ENCODE assay signal across 7 mouse cellular contexts in genomic region chr4:123687025-123687781, GRCm38 (mm10). TPM values are rescaled to one million over a fixed set of nuclear protein-coding genes. Genes with fewer than 3 reads are reported as not detected.
DNase-seq lines count a peak whose midpoint lies in the region; ATAC-seq and TF ChIP-seq lines count a peak whose summit lies in the region.

No protein-coding gene starts in this region.

- H3K9me3 ChIP-seq in embryonic facial prominence, embryonic 12.5 days = no peaks in the 10 kb centered on the region
- no peaks in the 10 kb centered on the region for H3K9me3 ChIP-seq in heart, embryonic 16.5 days (replicated peaks; ENCODE audit: control insufficient read depth, low read length)

- under 1% methylated on average over 42 of the region's 89 CpGs for WGBS in embryonic facial prominence, embryonic 12.5 days
- WGBS in heart, embryonic 16.5 days = under 1% methylated on average over 36 of the region's 89 CpGs
- WGBS in small intestine, adult 2 months = 3% methylated on average over 72 of the region's 89 CpGs

- H3K27me3 ChIP-seq in embryonic facial prominence, embryonic 12.5 days = peaks cover 25% of the 10 kb centered on the region
- no peaks in the 10 kb centered on the region; the same call in 1 of the 2 replicates for H3K27me3 ChIP-seq in heart, embryonic 16.5 days (ENCODE audit: control insufficient read depth, insufficient read depth, low read length)
- H3K27me3 ChIP-seq in small intestine, adult 2 months (ENCODE audit: control insufficient read depth, insufficient read depth, low read length) = peaks cover 19% of the 10 kb centered on the region

- peaks cover 12% of the 10 kb centered on the region; the same call in 1 of the 2 replicates for H3K4me1 ChIP-seq in embryonic facial prominence, embryonic 12.5 days
- peaks cover 11% of the 10 kb centered on the region for H3K4me1 ChIP-seq in heart, embryonic 16.5 days (ENCODE audit: control insufficient read depth, insufficient read depth, low read length)
- H3K4me1 ChIP-seq in small intestine, adult 2 months (ENCODE audit: control insufficient read depth, insufficient read depth, insufficient read length, low read length) = peaks cover 9% of the 10 kb centered on the region; the same call in 1 of the 2 replicates

- H3K9ac ChIP-seq in embryonic facial prominence, embryonic 12.5 days = peak overlapping the region; percentile 77
- peak overlapping the region; percentile 73 for H3K9ac ChIP-seq in heart, embryonic 16.5 days (ENCODE audit: low read length)

- DNase-seq in MN1 (ENCODE audit: low spot score) = peak; percentile 43
- DNase-seq in adrenal gland, postnatal 10 days = peak; percentile 83
- peak; percentile 76 for DNase-seq in kidney, postnatal 10 days
- DNase-seq in lung, postnatal 36 days = peak; percentile 48

- H3K36me3 ChIP-seq in embryonic facial prominence, embryonic 12.5 days = no peaks in the 10 kb centered on the region
- H3K36me3 ChIP-seq in heart, embryonic 16.5 days (ENCODE audit: control insufficient read depth, insufficient read depth) = no peaks in the 10 kb centered on the region
- no peaks in the 10 kb centered on the region for H3K36me3 ChIP-seq in small intestine, adult 2 months (ENCODE audit: control insufficient read depth, insufficient read depth, low read length)

- H3K4me3 ChIP-seq in embryonic facial prominence, embryonic 12.5 days = peak overlapping the region; percentile 75
- H3K4me3 ChIP-seq in heart, embryonic 16.5 days (ENCODE audit: low read length) = peak overlapping the region; percentile 64
- peak overlapping the region; percentile 63 for H3K4me3 ChIP-seq in small intestine, adult 2 months (ENCODE audit: low read depth, low read length)

- peak overlapping the region; percentile 100 for H3K4me2 ChIP-seq in embryonic facial prominence, embryonic 12.5 days (replicated peaks)
- peak overlapping the region; percentile 99 for H3K4me2 ChIP-seq in heart, embryonic 16.5 days (ENCODE audit: low read depth, low read length)

- no peak for TF ChIP-seq CTCF in small intestine, adult 2 months (IDR thresholded peaks at IDR 0.05; ENCODE audit: extremely low read depth, insufficient read length, insufficient replicate concordance, low read depth, low read length)

- ATAC-seq in embryonic facial prominence, embryonic 12.5 days (ENCODE audit: insufficient number of reproducible peaks, insufficient read depth, low FRiP score, low TSS enrichment) = peak; percentile 41
- ATAC-seq in heart, embryonic 16.5 days (replicated peaks; ENCODE audit: extremely low read depth, insufficient read depth, low FRiP score) = peak; percentile 56

- peak overlapping the region; percentile 36; the same call in 1 of the 2 replicates for H3K27ac ChIP-seq in embryonic facial prominence, embryonic 12.5 days
- peak overlapping the region; percentile 64 for H3K27ac ChIP-seq in heart, embryonic 16.5 days (ENCODE audit: low read length)
- no peak overlapping the region for H3K27ac ChIP-seq in small intestine, adult 2 months (ENCODE audit: insufficient read depth, low read depth, low read length)

- TF ChIP-seq POLR2A in small intestine, adult 2 months (IDR thresholded peaks at IDR 0.05; ENCODE audit: low read depth, low read length) = no peak

RNA-seq across cellular contexts. Expression of gene Macf1, which starts 3.0 kb away (rescaled TPM):
- total RNA-seq in adrenal gland, postnatal 10 days (2021) = 100 to 1,000 TPM; 170 to 248 TPM
- polyA plus RNA-seq in embryonic facial prominence, embryonic 12.5 days (2016; fragmentation: Nextera tagmentation; extraction: Ambion mirVana) = 56.5 and 57.3 TPM in 2 replicates
- 47.1 and 58.8 TPM in 2 replicates for polyA plus RNA-seq in heart, embryonic 16.5 days (2015; fragmentation: Nextera tagmentation; extraction: Ambion mirVana)
- polyA plus RNA-seq in small intestine, adult 2 months (2012; rRNA removed) = 14.9 and 22.3 TPM in 2 replicates

RNA-seq across cellular contexts. Expression of gene Ndufs5, which starts 30.8 kb away (rescaled TPM):
- 100 to 1,000 TPM; 371 to 393 TPM for total RNA-seq in adrenal gland, postnatal 10 days (2021)
- 324 and 329 TPM in 2 replicates for polyA plus RNA-seq in embryonic facial prominence, embryonic 12.5 days (2016; fragmentation: Nextera tagmentation; extraction: Ambion mirVana)
- polyA plus RNA-seq in heart, embryonic 16.5 days (2015; fragmentation: Nextera tagmentation; extraction: Ambion mirVana) = 519 and 560 TPM in 2 replicates
- 7.1 and 16.5 TPM in 2 replicates for polyA plus RNA-seq in small intestine, adult 2 months (2012; rRNA removed)

Comparison
In these comparisons a context has a peak if more than half of its experiments do, and no peak if none do; other contexts are left out.
1. RNA of gene Ndufs5, which starts 30.8 kb away (polyA plus RNA-seq): 519 to 560 TPM in heart, embryonic 16.5 days and 324 to 329 TPM in embryonic facial prominence, embryonic 12.5 days; 7.1 to 16.5 TPM in small intestine, adult 2 months; every median in the first group is over 10 times any median in the second.
2. Peak in every context shown above with its lines, with median percentiles within 50 percentile points of each other: DNase-seq and H3K4me3 ChIP-seq.